ENCODE assay signal across 8 mouse cellular contexts in genomic region chr13:31808116-31808803, GRCm38 (mm10). TPM values are rescaled to one million over a fixed set of nuclear protein-coding genes. Genes with fewer than 3 reads are reported as not detected.
DNase-seq lines count a peak whose midpoint lies in the region; ATAC-seq and TF ChIP-seq lines count a peak whose summit lies in the region.

No protein-coding gene starts in this region.

- peak overlapping the region; percentile 70 for H3K9ac ChIP-seq in lung, embryonic 14.5 days
- peak overlapping the region; percentile 88 for H3K9ac ChIP-seq in heart, embryonic 14.5 days (ENCODE audit: low read length)

- peak overlapping the region; percentile 99 for H3K4me2 ChIP-seq in lung, embryonic 14.5 days
- peak overlapping the region; percentile 98 for H3K4me2 ChIP-seq in heart, embryonic 14.5 days (ENCODE audit: low read length)

- H3K27ac ChIP-seq in lung, embryonic 14.5 days (ENCODE audit: low read depth): peak overlapping the region; percentile 92; the same call in 1 of the 2 replicates
- no peak overlapping the region for H3K27ac ChIP-seq in bone marrow macrophage, adult 2 months (ENCODE audit: insufficient read depth, low read depth, low read length)
- H3K27ac ChIP-seq in heart, embryonic 14.5 days (replicated peaks in 1 of 2; ENCODE audit: control insufficient read depth in 1 of 2, insufficient read depth in 1 of 2, low read depth in 2 of 2, low read length in 2 of 2): peak overlapping the region; percentile 95 to 96
- H3K27ac ChIP-seq in midbrain, embryonic 10.5 days (replicated peaks): peak overlapping the region; percentile 77

- no peak for TF ChIP-seq POLR2A in bone marrow macrophage, adult 2 months (IDR thresholded peaks at IDR 0.05; ENCODE audit: borderline replicate concordance, low read depth, low read length)

- no peaks in the 10 kb centered on the region for H3K4me1 ChIP-seq in lung, embryonic 14.5 days (ENCODE audit: insufficient read depth)
- no peaks in the 10 kb centered on the region for H3K4me1 ChIP-seq in bone marrow macrophage, adult 2 months (ENCODE audit: control insufficient read depth, insufficient read depth, low read length)
- peaks cover 7 to 13% of the 10 kb centered on the region in 2 experiments; a peak in 3 of 4 replicates for H3K4me1 ChIP-seq in heart, embryonic 14.5 days (ENCODE audit: control insufficient read depth in 2 of 2, insufficient read depth in 2 of 2, low read length in 2 of 2)
- peaks cover 46% of the 10 kb centered on the region for H3K4me1 ChIP-seq in midbrain, embryonic 10.5 days

- ATAC-seq in lung, embryonic 14.5 days (ENCODE audit: insufficient read depth): no peak
- ATAC-seq in heart, embryonic 14.5 days (ENCODE audit: insufficient number of reproducible peaks, insufficient read depth, low FRiP score, low read depth): no peak

- H3K9me3 ChIP-seq in lung, embryonic 14.5 days (ENCODE audit: low read depth, low read length): no peaks in the 10 kb centered on the region
- no peaks in the 10 kb centered on the region for H3K9me3 ChIP-seq in heart, embryonic 14.5 days (ENCODE audit: control insufficient read depth, low read length)
- no peaks in the 10 kb centered on the region for H3K9me3 ChIP-seq in midbrain, embryonic 10.5 days (replicated peaks)

- no peaks in the 10 kb centered on the region for H3K36me3 ChIP-seq in lung, embryonic 14.5 days (ENCODE audit: insufficient read depth)
- no peaks in the 10 kb centered on the region for H3K36me3 ChIP-seq in heart, embryonic 14.5 days (ENCODE audit: control insufficient read depth, insufficient read depth, low read length)
- H3K36me3 ChIP-seq in midbrain, embryonic 10.5 days: no peaks in the 10 kb centered on the region

- no peak for TF ChIP-seq CTCF in lung, embryonic 14.5 days (IDR thresholded peaks at IDR 0.05; ENCODE audit: low read depth)
- no peak for TF ChIP-seq CTCF in bone marrow macrophage, adult 2 months (IDR thresholded peaks at IDR 0.05; ENCODE audit: low read depth, low read length)

- peak overlapping the region; percentile 59 for H3K4me3 ChIP-seq in lung, embryonic 14.5 days (ENCODE audit: low read depth, low read length)
- peak overlapping the region; percentile 58 for H3K4me3 ChIP-seq in bone marrow macrophage, adult 2 months (ENCODE audit: insufficient read depth, low read length)
- peak overlapping the region; percentile 58 to 72 for H3K4me3 ChIP-seq in heart, embryonic 14.5 days (ENCODE audit: control insufficient read depth in 1 of 2, insufficient read depth in 1 of 2, low read depth in 1 of 2, low read length in 2 of 2)
- H3K4me3 ChIP-seq in midbrain, embryonic 10.5 days: peak overlapping the region; percentile 62

- H3K27me3 ChIP-seq in lung, embryonic 14.5 days (ENCODE audit: insufficient read depth, low read length): peaks cover 92% of the 10 kb centered on the region
- peaks cover 75% of the 10 kb centered on the region for H3K27me3 ChIP-seq in heart, embryonic 14.5 days (ENCODE audit: control insufficient read depth, insufficient read depth, low read length)
- peaks cover 100% of the 10 kb centered on the region for H3K27me3 ChIP-seq in midbrain, embryonic 10.5 days (ENCODE audit: low read depth, poor library complexity, severe bottlenecking)

- DNase-seq in lung, embryonic 14.5 days: peak; percentile 44
- DNase-seq in lung, adult 18-20 months: no peak
- DNase-seq in kidney, postnatal 14 days: peak; percentile 63
- DNase-seq in midbrain, embryonic 10.5 days (ENCODE audit: low spot score): peak; percentile 59
- peak; percentile 37 for DNase-seq in thymus, postnatal 25 days
- no peak for DNase-seq in left cerebral cortex, adult 11 months (ENCODE audit: low spot score)

- WGBS in lung, embryonic 14.5 days: 1% methylated on average over 52 of the region's 73 CpGs
- WGBS in heart, embryonic 14.5 days: under 1% methylated on average over 65 of the region's 73 CpGs
- under 1% methylated on average over 73 of the region's 73 CpGs for WGBS in midbrain, embryonic 10.5 days

RNA-seq across cellular contexts. Expression of gene Foxc1, which starts 1.8 kb away (rescaled TPM):
- polyA plus RNA-seq in lung, embryonic 14.5 days (2014; fragmentation: Nextera tagmentation; extraction: Ambion mirVana): 0.63 and 0.74 TPM in 2 replicates
- polyA plus RNA-seq in bone marrow macrophage, adult 2 months (2012; ENCODE audit: insufficient read depth, insufficient read length, missing spikeins): 0.09 TPM in 1 of 2 replicates, not detected in the other
- 4.3 and 5.0 TPM in 2 replicates for polyA plus RNA-seq in heart, embryonic 14.5 days (2014; fragmentation: Nextera tagmentation; extraction: Ambion mirVana)
- polyA plus RNA-seq in midbrain, embryonic 10.5 days (2016; fragmentation: Nextera tagmentation; extraction: Ambion mirVana): 2.1 and 2.2 TPM in 2 replicates

Comparison
In these comparisons a context has a peak if more than half of its experiments do, and no peak if none do; other contexts are left out.
1. DNase-seq: peak in lung, embryonic 14.5 days (single experiment), kidney, postnatal 14 days (single experiment), midbrain, embryonic 10.5 days (single experiment) and thymus, postnatal 25 days (single experiment); none in lung, adult 18-20 months (0 of 2) and left cerebral cortex, adult 11 months (single experiment).
2. Peak in every context shown above with its lines, with median percentiles within 50 percentile points of each other: H3K4me3 ChIP-seq.